Mouse (Mus musculus): ENCODE data around the gene Smpd2. TPM values are rescaled to one million over a fixed set of nuclear protein-coding genes. Genes with fewer than 3 reads are reported as not detected.

The Smpd2 gene
- 64.7 and 65.6 TPM in 2 replicates for polyA plus RNA-seq (2016; fragmentation: Nextera tagmentation; extraction: Ambion mirVana)

GRCm38 (mm10) chr10:41489708-41490517 is at the start of gene Smpd2, which contains the start of gene Ppil6:
Gene Smpd2, minus strand, starts transcription at chr10:41490369.
Gene Ppil6, plus strand, starts transcription at chr10:41490439.
- Histone ChIP-seq H3K4me1 (peaks cover 46% of the 10 kb centered on the region), H3K27ac (peak within 1 kb of the TSS; percentile 92)
- under 1% methylated on average over 50 of the region's 50 CpGs for WGBS

GRCm38 (mm10) chr10:41538986-41539385 is 48.8 kb upstream of the Smpd2 start:
- 95% methylated on average over 4 of the region's 4 CpGs for WGBS
- Histone ChIP-seq H3K4me1 (peaks cover 2% of the 10 kb centered on the region), H3K36me3 (replicated peaks) (peaks cover 53% of the 10 kb centered on the region), H3K4me3 (no peak overlapping the region), H3K27ac (no peak overlapping the region), H3K27me3 (ENCODE audit: poor library complexity, severe bottlenecking) (no peaks in the 10 kb centered on the region), H3K9me3 (peaks cover 9% of the 10 kb centered on the region; the same call in 1 of the 2 replicates)
- no peak for DNase-seq (ENCODE audit: extremely low spot score, low spot score)

More at GRCm38 (mm10) chr10:41489708-41490517, at the start of gene Smpd2, which contains the start of gene Ppil6:
- Histone ChIP-seq H3K9me3 (no peaks in the 10 kb centered on the region), H3K36me3 (replicated peaks) (peaks cover 40% of the 10 kb centered on the region), H3K27me3 (ENCODE audit: poor library complexity, severe bottlenecking) (no peaks in the 10 kb centered on the region), H3K4me3 (peak within 1 kb of the TSS; percentile 73)
- DNase-seq (ENCODE audit: extremely low spot score, low spot score): peak; percentile 98

- Histone ChIP-seq H3K4me3 (no peak overlapping the region), H3K27ac (no peak overlapping the region), H3K27me3 (ENCODE audit: poor library complexity, severe bottlenecking) (no peaks in the 10 kb centered on the region), H3K4me1 (no peaks in the 10 kb centered on the region), H3K36me3 (replicated peaks) (peaks cover 63% of the 10 kb centered on the region), H3K9me3 (peaks cover 9% of the 10 kb centered on the region; the same call in 1 of the 2 replicates)
- WGBS: 90% methylated on average over 3 of the region's 3 CpGs
- DNase-seq (ENCODE audit: extremely low spot score, low spot score): no peak
Measured at GRCm38 (mm10) chr10:41537983-41538330, 47.8 kb upstream of the Smpd2 start.

GRCm38 (mm10) chr10:41537226-41537982 is 47.2 kb upstream of the Smpd2 start:
- no peaks in the 10 kb centered on the region for H3K27me3 ChIP-seq (ENCODE audit: poor library complexity, severe bottlenecking)
- no peaks in the 10 kb centered on the region for H3K4me1 ChIP-seq
- no peak overlapping the region for H3K27ac ChIP-seq
- peaks cover 69% of the 10 kb centered on the region for H3K36me3 ChIP-seq (replicated peaks)
- H3K4me3 ChIP-seq: no peak overlapping the region
- DNase-seq (ENCODE audit: extremely low spot score, low spot score): no peak
- 71% methylated on average over 4 of the region's 4 CpGs for WGBS
- peaks cover 9% of the 10 kb centered on the region; the same call in 1 of the 2 replicates for H3K9me3 ChIP-seq

GRCm38 (mm10) chr10:41536714-41537113 is 46.5 kb upstream of the Smpd2 start:
- H3K36me3 ChIP-seq (replicated peaks): peaks cover 76% of the 10 kb centered on the region
- no peak overlapping the region for H3K27ac ChIP-seq
- H3K27me3 ChIP-seq (ENCODE audit: poor library complexity, severe bottlenecking): no peaks in the 10 kb centered on the region
- H3K4me1 ChIP-seq: no peaks in the 10 kb centered on the region
- 94% methylated on average over 1 of the region's 1 CpGs for WGBS
- H3K4me3 ChIP-seq: no peak overlapping the region
- DNase-seq (ENCODE audit: extremely low spot score, low spot score): no peak
- H3K9me3 ChIP-seq: peaks cover 9% of the 10 kb centered on the region; the same call in 1 of the 2 replicates

- Histone ChIP-seq H3K9me3 (peaks cover 9% of the 10 kb centered on the region; the same call in 1 of the 2 replicates), H3K4me3 (no peak overlapping the region), H3K27me3 (ENCODE audit: poor library complexity, severe bottlenecking) (no peaks in the 10 kb centered on the region), H3K36me3 (replicated peaks) (peaks cover 83% of the 10 kb centered on the region), H3K4me1 (no peaks in the 10 kb centered on the region), H3K27ac (no peak overlapping the region)
- 92% methylated on average over 2 of the region's 2 CpGs for WGBS
- no peak for DNase-seq (ENCODE audit: extremely low spot score, low spot score)
Measured at GRCm38 (mm10) chr10:41535991-41536390, 45.8 kb upstream of the Smpd2 start.

- Histone ChIP-seq H3K27me3 (ENCODE audit: poor library complexity, severe bottlenecking) (no peaks in the 10 kb centered on the region), H3K27ac (no peak overlapping the region), H3K4me3 (no peak overlapping the region), H3K36me3 (replicated peaks) (peaks cover 98% of the 10 kb centered on the region), H3K4me1 (no peaks in the 10 kb centered on the region), H3K9me3 (peaks cover 6% of the 10 kb centered on the region; the same call in 1 of the 2 replicates)
- DNase-seq (ENCODE audit: extremely low spot score, low spot score): no peak
- 93% methylated on average over 5 of the region's 5 CpGs for WGBS
Measured at GRCm38 (mm10) chr10:41529972-41530371, 39.8 kb upstream of the Smpd2 start.

- Histone ChIP-seq H3K27me3 (ENCODE audit: poor library complexity, severe bottlenecking) (no peaks in the 10 kb centered on the region), H3K4me3 (no peak overlapping the region), H3K9me3 (no peaks in the 10 kb centered on the region), H3K27ac (no peak overlapping the region), H3K4me1 (peaks cover 28% of the 10 kb centered on the region), H3K36me3 (replicated peaks) (peaks cover 81% of the 10 kb centered on the region)
- no peak for DNase-seq (ENCODE audit: extremely low spot score, low spot score)
- 90% methylated on average over 1 of the region's 1 CpGs for WGBS
Measured at GRCm38 (mm10) chr10:41525696-41526095, 35.5 kb upstream of the Smpd2 start.

- WGBS: 88% methylated on average over 3 of the region's 3 CpGs
- peaks cover 29% of the 10 kb centered on the region for H3K4me1 ChIP-seq
- no peaks in the 10 kb centered on the region for H3K9me3 ChIP-seq
- H3K4me3 ChIP-seq: no peak overlapping the region
- DNase-seq (ENCODE audit: extremely low spot score, low spot score): no peak
- peaks cover 57% of the 10 kb centered on the region for H3K36me3 ChIP-seq (replicated peaks)
- H3K27me3 ChIP-seq (ENCODE audit: poor library complexity, severe bottlenecking): no peaks in the 10 kb centered on the region
- H3K27ac ChIP-seq: no peak overlapping the region
Measured at GRCm38 (mm10) chr10:41523386-41523785, 33.2 kb upstream of the Smpd2 start.

GRCm38 (mm10) chr10:41520410-41520673 is 30.2 kb upstream of the Smpd2 start:
- Histone ChIP-seq H3K36me3 (replicated peaks) (peaks cover 29% of the 10 kb centered on the region), H3K27ac (peak overlapping the region; percentile 99), H3K4me1 (peaks cover 36% of the 10 kb centered on the region), H3K9me3 (no peaks in the 10 kb centered on the region), H3K27me3 (ENCODE audit: poor library complexity, severe bottlenecking) (no peaks in the 10 kb centered on the region), H3K4me3 (peak overlapping the region; percentile 94)
- WGBS: 7% methylated on average over 5 of the region's 5 CpGs
- no peak for DNase-seq (ENCODE audit: extremely low spot score, low spot score)

- H3K4me1 ChIP-seq: peaks cover 36% of the 10 kb centered on the region
- peaks cover 24% of the 10 kb centered on the region for H3K36me3 ChIP-seq (replicated peaks)
- no peaks in the 10 kb centered on the region for H3K27me3 ChIP-seq (ENCODE audit: poor library complexity, severe bottlenecking)
- WGBS: under 1% methylated on average over 65 of the region's 65 CpGs
- H3K9me3 ChIP-seq: no peaks in the 10 kb centered on the region
- DNase-seq (ENCODE audit: extremely low spot score, low spot score): peak; percentile 68
- peak overlapping the region; percentile 94 for H3K4me3 ChIP-seq
- peak overlapping the region; percentile 99 for H3K27ac ChIP-seq
Measured at GRCm38 (mm10) chr10:41519640-41520409, 29.7 kb upstream of the Smpd2 start.

- no peaks in the 10 kb centered on the region for H3K9me3 ChIP-seq
- DNase-seq (ENCODE audit: extremely low spot score, low spot score): peak; percentile 94
- peaks cover 36% of the 10 kb centered on the region for H3K4me1 ChIP-seq
- under 1% methylated on average over 69 of the region's 69 CpGs for WGBS
- H3K27me3 ChIP-seq (ENCODE audit: poor library complexity, severe bottlenecking): no peaks in the 10 kb centered on the region
- H3K27ac ChIP-seq: peak within 1 kb of the TSS; percentile 99
- H3K36me3 ChIP-seq (replicated peaks): peaks cover 17% of the 10 kb centered on the region
- peak within 1 kb of the TSS; percentile 94 for H3K4me3 ChIP-seq
Measured at GRCm38 (mm10) chr10:41518981-41519618, 28.9 kb upstream of the Smpd2 start, which contains the start of gene Cd164. Gene Cd164, plus strand, starts transcription at chr10:41519414.

Data from forebrain, embryonic 10.5 days (tissue).